Mouse (Mus musculus): ENCODE data around the gene Prcp. TPM values are rescaled to one million over a fixed set of nuclear protein-coding genes. Genes with fewer than 3 reads are reported as not detected.

The Prcp gene
- total and polyA plus RNA-seq, 3 experiments: 20.1 to 28.9 (median 27.8) TPM

- Histone ChIP-seq H3K27ac (ENCODE audit: insufficient read depth, low read depth) (no peak overlapping the region), H3K9ac (ENCODE audit: insufficient read depth, low read depth) (no peak overlapping the region)
Observed at GRCm38 (mm10) chr7:92837226-92837625, 37.0 kb upstream of the Prcp start.

DNA sequence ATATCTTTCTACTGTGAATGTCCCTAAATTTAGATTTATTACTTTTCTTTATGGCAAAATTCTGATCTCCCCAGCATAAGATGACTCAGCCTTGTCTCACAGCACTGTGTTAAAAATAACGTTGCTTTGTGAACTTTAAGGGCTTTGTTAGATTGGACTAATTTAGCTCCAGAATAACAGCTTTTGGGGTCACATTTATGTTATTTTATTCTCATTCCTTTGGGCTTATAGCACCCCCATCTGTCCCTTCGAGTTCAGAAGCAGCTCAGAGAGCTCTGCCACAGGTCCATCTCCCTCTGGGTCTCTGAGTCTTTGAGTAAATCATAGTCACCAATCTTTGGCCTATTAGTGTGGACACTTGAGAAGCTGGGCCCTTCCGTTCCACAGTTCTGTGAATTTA is 36.4 kb upstream of the Prcp start:
- TF ChIP-seq TBP (conservative IDR thresholded peaks at IDR 0.05; ENCODE audit: low read depth, low read length): no peak
- peak; percentile 24; the same call in 1 of the 2 replicates for TF ChIP-seq SMC3 (IDR thresholded peaks at IDR 0.05; ENCODE audit: low read depth, low read length)
- TF ChIP-seq CTCF (conservative IDR thresholded peaks at IDR 0.05 in 1 of 2, IDR thresholded peaks at IDR 0.05 in 1 of 2; ENCODE audit: low read depth in 2 of 2, low read length in 2 of 2): peak in 1 of 2 experiments; percentile 29; a peak in 2 of 4 replicates
- TF ChIP-seq MAFK (IDR thresholded peaks at IDR 0.05; ENCODE audit: insufficient replicate concordance, low read length): no peak
- no peak for TF ChIP-seq ZC3H11A (IDR thresholded peaks at IDR 0.05; ENCODE audit: low read depth, low read length)
- TF ChIP-seq NELFE (IDR thresholded peaks at IDR 0.05; ENCODE audit: low read depth, low read length): no peak
- TF ChIP-seq RCOR1 (conservative IDR thresholded peaks at IDR 0.05; ENCODE audit: low read depth, low read length): no peak
- peak; percentile 36 for TF ChIP-seq RAD21 (IDR thresholded peaks at IDR 0.05; ENCODE audit: low read depth, low read length)
- Histone ChIP-seq H3K9me3 (replicated peaks; ENCODE audit: low read length) (no peaks in the 10 kb centered on the region), H3K9ac (ENCODE audit: insufficient read depth, low read depth) (peak overlapping the region; percentile 33; the same call in 1 of the 2 replicates), H3K4me1 (ENCODE audit: control insufficient read depth in 1 of 2, insufficient read depth in 2 of 2) (peaks cover 2 to 4% of the 10 kb centered on the region in 2 experiments; a peak in 1 of 4 replicates), H3K4me2 (ENCODE audit: insufficient read depth, low read depth, poor library complexity, severe bottlenecking) (no peak overlapping the region), H3K27me3 (replicated peaks) (no peaks in the 10 kb centered on the region), H3K79me2 (replicated peaks; ENCODE audit: control insufficient read depth, extremely low read depth, insufficient read depth, poor library complexity, severe bottlenecking) (no peaks in the 10 kb centered on the region), H3K4me3 (replicated peaks in 1 of 3; ENCODE audit: low read depth in 2 of 3, low read length in 2 of 3, poor library complexity in 1 of 3) (no peak overlapping the region), H3K27ac (ENCODE audit: insufficient read depth, low read depth) (no peak overlapping the region), H3K36me3 (replicated peaks in 1 of 2; ENCODE audit: control insufficient read depth in 1 of 2, insufficient read depth in 1 of 2, low read length in 1 of 2) (peaks cover 22 to 52% of the 10 kb centered on the region in 2 experiments)
- dilution Hi-C loops (cut with MboI; ENCODE audit: extremely low pct_ligation_motif_present, extremely low pct_unique_long_range_greater_than_20kb, low sequenced_read_pairs) (no loop called here), in situ Hi-C loops (cut with MboI; ENCODE audit: low pct_ligation_motif_present, low pct_unique_long_range_greater_than_20kb, low sequenced_read_pairs) (no loop called here)
- DNase-seq (ENCODE audit: extremely low read depth): no peak

More at GRCm38 (mm10) chr7:92837226-92837625, 37.0 kb upstream of the Prcp start:
- Histone ChIP-seq H3K4me1 (ENCODE audit: control insufficient read depth in 1 of 2, insufficient read depth in 2 of 2) (peaks cover 2 to 4% of the 10 kb centered on the region in 2 experiments; a peak in 1 of 4 replicates), H3K4me3 (replicated peaks in 1 of 3; ENCODE audit: low read depth in 2 of 3, low read length in 2 of 3, poor library complexity in 1 of 3) (no peak overlapping the region), H3K27me3 (replicated peaks) (no peaks in the 10 kb centered on the region), H3K4me2 (ENCODE audit: insufficient read depth, low read depth, poor library complexity, severe bottlenecking) (no peak overlapping the region), H3K36me3 (replicated peaks in 1 of 2; ENCODE audit: control insufficient read depth in 1 of 2, insufficient read depth in 1 of 2, low read length in 1 of 2) (peaks cover 28 to 59% of the 10 kb centered on the region in 2 experiments), H3K9me3 (replicated peaks; ENCODE audit: low read length) (no peaks in the 10 kb centered on the region), H3K79me2 (replicated peaks; ENCODE audit: control insufficient read depth, extremely low read depth, insufficient read depth, poor library complexity, severe bottlenecking) (no peaks in the 10 kb centered on the region)
- TF ChIP-seq JUN (IDR thresholded peaks at IDR 0.05; ENCODE audit: insufficient read depth, low read depth, low read length): no peak
- no peak for TF ChIP-seq PAX5 (IDR thresholded peaks at IDR 0.05; ENCODE audit: low read length)
- no peak for TF ChIP-seq SMC3 (IDR thresholded peaks at IDR 0.05; ENCODE audit: low read depth, low read length)
- no peak for DNase-seq (ENCODE audit: extremely low read depth)
- dilution Hi-C loops (cut with MboI; ENCODE audit: extremely low pct_ligation_motif_present, extremely low pct_unique_long_range_greater_than_20kb, low sequenced_read_pairs): no loop called here
- in situ Hi-C loops (cut with MboI; ENCODE audit: low pct_ligation_motif_present, low pct_unique_long_range_greater_than_20kb, low sequenced_read_pairs): no loop called here

GRCm38 (mm10) chr7:92842254-92842653 is 32.0 kb upstream of the Prcp start:
- H3K79me2 ChIP-seq (replicated peaks; ENCODE audit: control insufficient read depth, extremely low read depth, insufficient read depth, poor library complexity, severe bottlenecking): no peaks in the 10 kb centered on the region
- H3K4me1 ChIP-seq (ENCODE audit: control insufficient read depth in 1 of 2, insufficient read depth in 2 of 2): peaks cover under 1 to 4% of the 10 kb centered on the region in 2 experiments; a peak in 1 of 4 replicates
- in situ Hi-C loops (cut with MboI; ENCODE audit: low pct_ligation_motif_present, low pct_unique_long_range_greater_than_20kb, low sequenced_read_pairs) (no loop called here), dilution Hi-C loops (cut with MboI; ENCODE audit: extremely low pct_ligation_motif_present, extremely low pct_unique_long_range_greater_than_20kb, low sequenced_read_pairs) (no loop called here)
- no peak for TF ChIP-seq NRF1 (IDR thresholded peaks at IDR 0.05; ENCODE audit: low read depth, low read length)
- TF ChIP-seq HCFC1 (IDR thresholded peaks at IDR 0.05; ENCODE audit: low read depth, low read length): no peak
- H3K27me3 ChIP-seq (replicated peaks): no peaks in the 10 kb centered on the region
- H3K4me2 ChIP-seq (ENCODE audit: insufficient read depth, low read depth, poor library complexity, severe bottlenecking): no peak overlapping the region
- H3K27ac ChIP-seq (ENCODE audit: insufficient read depth, low read depth): no peak overlapping the region
- peaks cover 2 to 13% of the 10 kb centered on the region in 2 experiments for H3K36me3 ChIP-seq (replicated peaks in 1 of 2; ENCODE audit: control insufficient read depth in 1 of 2, insufficient read depth in 1 of 2, low read length in 1 of 2)
- no peaks in the 10 kb centered on the region for H3K9me3 ChIP-seq (replicated peaks; ENCODE audit: low read length)
- no peak overlapping the region for H3K9ac ChIP-seq (ENCODE audit: insufficient read depth, low read depth)
- DNase-seq (ENCODE audit: extremely low read depth): no peak
- no peak overlapping the region for H3K4me3 ChIP-seq (replicated peaks in 1 of 3; ENCODE audit: low read depth in 2 of 3, low read length in 2 of 3, poor library complexity in 1 of 3)

All from CH12.LX (cell line).